Mouse (Mus musculus): ENCODE measurements around the gene Ehbp1.

DNA sequence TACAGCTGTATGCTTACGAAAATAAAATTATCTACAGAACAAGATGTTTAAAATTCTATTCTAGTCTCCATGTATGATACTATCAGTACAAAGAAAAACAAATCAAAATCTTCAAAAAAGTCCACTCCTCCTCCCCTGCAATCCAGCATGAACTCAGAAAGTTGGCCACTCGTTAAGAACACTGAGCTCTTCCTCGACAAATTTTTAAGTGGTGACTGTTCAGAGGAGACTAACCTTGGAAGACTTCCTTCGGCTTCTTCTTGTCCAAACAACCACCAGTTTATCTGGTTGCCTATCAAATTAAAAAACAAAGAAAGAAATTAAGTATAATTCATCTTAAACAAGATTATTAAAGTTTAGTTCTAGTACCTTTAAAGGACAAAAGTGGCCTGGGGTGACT is 94.4 kb downstream of the Ehbp1 start:
- no peak for TF ChIP-seq CTCF (IDR thresholded peaks at IDR 0.05; ENCODE audit: low read depth, low read length)
- TF ChIP-seq POLR2A (IDR thresholded peaks at IDR 0.05; ENCODE audit: insufficient read depth, low read length) = no peak
